Mouse (Mus musculus): ENCODE measurements at regions not wholly inside any gene's neighbourhood (a gene's known extent, or its start where the extent isn't known, plus 50 kb on each side); places are given as distances from the start of the nearest gene placed in this dataset.
A peak's percentile ranks its signal among the peaks of the same experiment; 100 is the strongest.

- TF ChIP-seq CTCF (IDR thresholded peaks at IDR 0.05 in 2 of 3, conservative IDR thresholded peaks at IDR 0.05 in 1 of 3; ENCODE audit: control insufficient read depth in 1 of 3, insufficient read depth in 1 of 3, low read depth in 2 of 3, low read length in 3 of 3, poor library complexity in 1 of 3, severe bottlenecking in 1 of 3) (peak; percentile 60 to 65 (median 64)), E2F4 (IDR thresholded peaks at IDR 0.05; ENCODE audit: borderline replicate concordance, low read depth, low read length) (no peak), POLR2AphosphoS2 (IDR thresholded peaks at IDR 0.05; ENCODE audit: low read length) (no peak), POLR2A (IDR thresholded peaks at IDR 0.05; ENCODE audit: control insufficient read depth in 1 of 2, insufficient read depth in 1 of 2, low read depth in 1 of 2, low read length in 2 of 2, poor library complexity in 1 of 2) (no peak), EP300 (IDR thresholded peaks at IDR 0.05; ENCODE audit: low read depth in 1 of 2, low read length in 2 of 2) (no peak), TCF12 (IDR thresholded peaks at IDR 0.05; ENCODE audit: low read depth, low read length) (no peak), RCOR1 (IDR thresholded peaks at IDR 0.05; ENCODE audit: low read depth, low read length) (no peak), POLR2AphosphoS5 (IDR thresholded peaks at IDR 0.05; ENCODE audit: borderline replicate concordance, low read depth, low read length) (no peak), UBTF (IDR thresholded peaks at IDR 0.05; ENCODE audit: borderline replicate concordance, insufficient read depth, low read depth, low read length) (no peak), NRF1 (IDR thresholded peaks at IDR 0.05; ENCODE audit: insufficient read depth, low read depth, low read length, poor library complexity, severe bottlenecking) (no peak), ZC3H11A (IDR thresholded peaks at IDR 0.05; ENCODE audit: low read depth, low read length) (peak; percentile 24; the same call in 1 of the 2 replicates)
Measured at GRCm38 (mm10) chr13:43725698-43726097, 58.9 kb upstream of the Cd83 start.
